Mouse (Mus musculus) thymus, adult 2 months (tissue): Measurements from ENCODE around the gene Themis.

Experiments used
- CTCF ChIP-seq: fragments of 200-500 bp; IDR thresholded peaks from 2 replicates; pipeline ENCODE4 v1.5.1; 2012; ENCODE audit warnings: mild to moderate bottlenecking, control low read depth, low read length, moderate library complexity, borderline replicate concordance; ENCODE audit not compliant: control insufficient read depth, poor library complexity, insufficient read depth; ENCODE audit errors: extremely low read depth
- POLR2A ChIP-seq: fragments of 200-500 bp; IDR thresholded peaks from 2 replicates; pipeline ENCODE4 v1.6.1; 2012; ENCODE audit warnings: mild to moderate bottlenecking, low read length, control low read depth, moderate library complexity; ENCODE audit not compliant: control insufficient read depth, poor library complexity, insufficient read depth; ENCODE audit errors: extremely low read depth

GRCm38 (mm10) chr10:28723266-28723665 lies 55.1 kb downstream of the Themis start:
- TF ChIP-seq CTCF (no peak), POLR2A (no peak)
